Mouse (Mus musculus) CH12.LX (cell line): ENCODE measurements at regions not wholly inside any gene's neighbourhood (a gene's known extent, or its start where the extent isn't known, plus 50 kb on each side); places are given as distances from the start of the nearest gene placed in this dataset.

Source experiments
- CHD1 ChIP-seq: IDR thresholded peaks from 2 replicates; pipeline ENCODE4 v1.6.1; 2012; ENCODE audit warnings: low read depth, low read length, improper control_type of control experiment, inconsistent platforms
- CTCF ChIP-seq, 2 experiments: IDR thresholded peaks in 1 of 2; conservative IDR thresholded peaks in 1 of 2; 2 replicates each; pipeline ENCODE4 v1.5.1; 2011 to 2012; ENCODE audit warnings: low read depth in 2 of 2, low read length in 2 of 2, improper control_type of control experiment in 1 of 2, inconsistent platforms in 1 of 2, mild to moderate bottlenecking in 1 of 2, moderate library complexity in 1 of 2
- EP300 ChIP-seq: IDR thresholded peaks from 2 replicates; pipeline ENCODE4 v1.6.1; 2011; ENCODE audit warnings: low read length, improper control_type of control experiment
- GABPA ChIP-seq: IDR thresholded peaks from 2 replicates; pipeline ENCODE4 v1.6.1; 2012; ENCODE audit warnings: low read depth, low read length, improper control_type of control experiment, inconsistent platforms; ENCODE audit not compliant: insufficient replicate concordance
- HCFC1 ChIP-seq: IDR thresholded peaks from 2 replicates; pipeline ENCODE4 v1.6.1; 2012; ENCODE audit warnings: low read depth, mild to moderate bottlenecking, inconsistent platforms, low read length, improper control_type of control experiment
- MAFK ChIP-seq: IDR thresholded peaks from 2 replicates; pipeline ENCODE4 v1.6.1; 2011; ENCODE audit warnings: low read length, improper control_type of control experiment; ENCODE audit not compliant: insufficient replicate concordance
- MEF2A ChIP-seq: IDR thresholded peaks from 2 replicates; pipeline ENCODE4 v1.6.1; 2014; ENCODE audit warnings: low read depth, mild to moderate bottlenecking, inconsistent platforms, low read length, improper control_type of control experiment, borderline replicate concordance
- POLR2AphosphoS2 ChIP-seq: IDR thresholded peaks from 2 replicates; pipeline ENCODE4 v1.6.1; 2011; ENCODE audit warnings: low read depth, low read length, improper control_type of control experiment
- RAD21 ChIP-seq: IDR thresholded peaks from 2 replicates; pipeline ENCODE4 v1.6.1; 2011; ENCODE audit warnings: low read depth, mild to moderate bottlenecking, low read length, improper control_type of control experiment, moderate library complexity
- RCOR1 ChIP-seq: conservative IDR thresholded peaks from 2 replicates; pipeline ENCODE4 v1.6.1; 2012; ENCODE audit warnings: low read depth, mild to moderate bottlenecking, inconsistent platforms, low read length, improper control_type of control experiment
- TBP ChIP-seq: conservative IDR thresholded peaks from 2 replicates; pipeline ENCODE4 v1.6.1; 2011; ENCODE audit warnings: low read depth, low read length, improper control_type of control experiment
- TCF12 ChIP-seq: IDR thresholded peaks from 2 replicates; pipeline ENCODE4 v1.6.1; 2014; ENCODE audit warnings: low read depth, mild to moderate bottlenecking, inconsistent platforms, low read length, improper control_type of control experiment
- UBTF ChIP-seq: IDR thresholded peaks from 2 replicates; pipeline ENCODE4 v1.6.1; 2012; ENCODE audit warnings: low read depth, mild to moderate bottlenecking, inconsistent platforms, low read length, improper control_type of control experiment, moderate library complexity
- ZKSCAN1 ChIP-seq: IDR thresholded peaks from 2 replicates; pipeline ENCODE4 v1.6.1; 2012; ENCODE audit warnings: low read depth, inconsistent platforms, low read length, improper control_type of control experiment, borderline replicate concordance

DNA sequence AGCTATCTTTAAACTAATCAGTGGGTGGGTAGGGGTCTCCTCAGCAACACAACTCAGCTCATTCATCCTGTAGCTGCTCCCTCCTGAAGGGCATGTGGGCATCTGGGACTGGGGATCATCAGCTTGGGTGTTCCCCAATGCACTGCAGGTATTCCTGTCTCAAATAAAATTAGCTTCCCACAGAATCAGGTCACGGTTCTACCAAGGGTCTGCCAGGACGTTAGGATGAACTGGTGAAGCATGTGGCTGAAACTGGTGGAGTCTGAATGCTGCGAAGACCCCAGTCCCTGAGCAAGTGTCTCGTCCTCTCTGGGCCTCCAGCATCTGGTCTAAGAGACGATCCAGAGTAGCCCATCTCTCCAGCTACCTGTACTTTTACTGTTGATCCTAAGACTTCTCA lies 74.1 kb upstream of the Calm2 start:
- TF ChIP-seq CHD1 (no peak), TCF12 (no peak), EP300 (no peak), RAD21 (no peak), CTCF (conservative IDR thresholded peaks at IDR 0.05 in 1 of 2, IDR thresholded peaks at IDR 0.05 in 1 of 2; ENCODE audit: low read depth in 2 of 2, low read length in 2 of 2) (no peak), UBTF (no peak), POLR2AphosphoS2 (no peak), ZKSCAN1 (no peak), MEF2A (no peak), MAFK (no peak), RCOR1 (no peak), HCFC1 (no peak), GABPA (no peak), TBP (no peak)
